Mouse (Mus musculus): ENCODE measurements around the gene Amhr2.

The Amhr2 gene

GRCm38 (mm10) chr15:102423602-102424240 lies 21.4 kb upstream of the Amhr2 start:
- no peak for DNase-seq (ENCODE audit: low read depth)

GRCm38 (mm10) chr15:102424657-102425056 lies 20.5 kb upstream of the Amhr2 start:
- DNase-seq (ENCODE audit: low read depth): no peak

- no peak for DNase-seq (ENCODE audit: low read depth)
Observed at GRCm38 (mm10) chr15:102426963-102427362, 18.2 kb upstream of the Amhr2 start.

- no peak for DNase-seq (ENCODE audit: low read depth)
Observed at GRCm38 (mm10) chr15:102432046-102432445, 13.1 kb upstream of the Amhr2 start.

GRCm38 (mm10) chr15:102433173-102433572 lies 12.0 kb upstream of the Amhr2 start:
- DNase-seq (ENCODE audit: low read depth): no peak

- DNase-seq (ENCODE audit: low read depth): peak; percentile 85
Observed at GRCm38 (mm10) chr15:102442490-102442889, 2.7 kb upstream of the Amhr2 start.

- no peak for DNase-seq (ENCODE audit: low read depth)
Observed at GRCm38 (mm10) chr15:102446448-102446847, 1.3 kb downstream of the Amhr2 start.

GRCm38 (mm10) chr15:102449366-102449765 lies 4.2 kb downstream of the Amhr2 start:
- DNase-seq (ENCODE audit: low read depth): no peak

- DNase-seq (ENCODE audit: low read depth): no peak
Observed at GRCm38 (mm10) chr15:102450928-102451327, 5.8 kb downstream of the Amhr2 start.

- DNase-seq (ENCODE audit: low read depth): no peak
Observed at GRCm38 (mm10) chr15:102451666-102452430, 6.7 kb downstream of the Amhr2 start.

- DNase-seq (ENCODE audit: low read depth): no peak
Observed at GRCm38 (mm10) chr15:102455993-102456392, 10.8 kb downstream of the Amhr2 start.

GRCm38 (mm10) chr15:102458050-102458736 lies 13.0 kb downstream of the Amhr2 start:
- peak; percentile 36 for DNase-seq (ENCODE audit: low read depth)

GRCm38 (mm10) chr15:102458904-102459317 lies 13.7 kb downstream of the Amhr2 start, which contains the start of gene Prr13:
Prr13 (plus strand) TSS chr15:102459028.
- peak; percentile 97 for DNase-seq (ENCODE audit: low read depth)

GRCm38 (mm10) chr15:102459381-102459780 lies 14.2 kb downstream of the Amhr2 start:
- no peak for DNase-seq (ENCODE audit: low read depth)

- DNase-seq (ENCODE audit: low read depth): no peak
Observed at GRCm38 (mm10) chr15:102459847-102460246, 14.7 kb downstream of the Amhr2 start.

- DNase-seq (ENCODE audit: low read depth): no peak
Observed at GRCm38 (mm10) chr15:102460409-102460808, 15.2 kb downstream of the Amhr2 start.

- no peak for DNase-seq (ENCODE audit: low read depth)
Observed at GRCm38 (mm10) chr15:102460971-102461370, 15.8 kb downstream of the Amhr2 start.

GRCm38 (mm10) chr15:102461430-102462075 lies 16.4 kb downstream of the Amhr2 start:
- no peak for DNase-seq (ENCODE audit: low read depth)

GRCm38 (mm10) chr15:102463666-102464065 lies 18.5 kb downstream of the Amhr2 start:
- no peak for DNase-seq (ENCODE audit: low read depth)

GRCm38 (mm10) chr15:102468675-102469370 lies 23.7 kb downstream of the Amhr2 start:
- no peak for DNase-seq (ENCODE audit: low read depth)

GRCm38 (mm10) chr15:102470183-102470604 lies 25.0 kb downstream of the Amhr2 start, which contains the start of gene Pcbp2:
Pcbp2 (plus strand) TSS chr15:102470539.
- peak; percentile 93 for DNase-seq (ENCODE audit: low read depth)

All from c-Kit-positive CD71-negative TER-119-negative erythroid progenitor cells, embryonic 14.5 days (primary cell).